Mouse (Mus musculus) thymus, adult 2 months (tissue): Measurements from ENCODE around the gene Serpina3b. TPM values are rescaled to one million over a fixed set of nuclear protein-coding genes. Genes with fewer than 3 reads are reported as not detected.

ENCODE experiments used
- DNase-seq: peaks from one replicate; pipeline ENCODE4 v3.0.0; 2021
- H3K27ac ChIP-seq: fragments of 200-500 bp; 2 replicates; pipeline ENCODE4 v1.5.1; 2012; ENCODE audit warnings: low read length, control low read depth; ENCODE audit not compliant: control insufficient read depth, insufficient read depth
- H3K27me3 ChIP-seq: fragments of 200-500 bp; 2 replicates; pipeline ENCODE4 v1.6.1; 2012; ENCODE audit warnings: mild to moderate bottlenecking, low read length, moderate library complexity, mixed read lengths; ENCODE audit not compliant: control insufficient read depth, insufficient read depth
- H3K36me3 ChIP-seq: fragments of 200-500 bp; 2 replicates; pipeline ENCODE4 v1.6.1; 2012; ENCODE audit warnings: mild to moderate bottlenecking, low read length, moderate library complexity; ENCODE audit not compliant: control insufficient read depth, insufficient read depth
- H3K4me1 ChIP-seq: fragments of 200-500 bp; replicated peaks from 2 replicates; pipeline ENCODE4 v1.6.1; 2012; ENCODE audit warnings: low read length; ENCODE audit not compliant: control insufficient read depth, insufficient read depth
- H3K4me3 ChIP-seq: fragments of 200-500 bp; 2 replicates; pipeline ENCODE4 v1.5.1; 2012; ENCODE audit warnings: mild to moderate bottlenecking, low read length, control low read depth, moderate library complexity; ENCODE audit not compliant: control insufficient read depth, insufficient read depth
- CTCF ChIP-seq: fragments of 200-500 bp; IDR thresholded peaks from 2 replicates; pipeline ENCODE4 v1.5.1; 2012; ENCODE audit warnings: mild to moderate bottlenecking, control low read depth, low read length, moderate library complexity, borderline replicate concordance; ENCODE audit not compliant: control insufficient read depth, poor library complexity, insufficient read depth; ENCODE audit errors: extremely low read depth
- POLR2A ChIP-seq: fragments of 200-500 bp; IDR thresholded peaks from 2 replicates; pipeline ENCODE4 v1.6.1; 2012; ENCODE audit warnings: mild to moderate bottlenecking, low read length, control low read depth, moderate library complexity; ENCODE audit not compliant: control insufficient read depth, poor library complexity, insufficient read depth; ENCODE audit errors: extremely low read depth
- WGBS: fragments of 180-500 bp; shearing (Covaris S2); methylation state at CpG from one replicate; pipeline ENCODE4 v1.1.7; 2018; 5-methylcytosine and 5-hydroxymethylcytosine counted together
- polyA plus RNA-seq: library from polyadenylated mRNA; depleted of rRNA; stranded (reverse); fragments of >200 nt; gene quantifications from 2 replicates; pipeline ENCODE4 v1.2.3, GENCODE M21; 2012

Gene Serpina3b
- polyA plus RNA-seq, 1 experiment, result 0.19 TPM

GRCm38 (mm10) chr12:104114921-104115579, 12.7 kb upstream of the Serpina3b start:
- DNase-seq, result no peak
- TF ChIP-seq POLR2A, result no peak
- no peak for TF ChIP-seq CTCF
- Histone ChIP-seq H3K4me1 (no peaks in the 10 kb centered on the region), H3K27ac (no peak overlapping the region), H3K4me3 (no peak overlapping the region), H3K36me3 (no peaks in the 10 kb centered on the region), H3K27me3 (no peaks in the 10 kb centered on the region)
- 76% methylated on average over 3 of the region's 3 CpGs for WGBS

GRCm38 (mm10) chr12:104123097-104123496, 4.7 kb upstream of the Serpina3b start:
- TF ChIP-seq POLR2A, result no peak
- Histone ChIP-seq H3K36me3 (no peaks in the 10 kb centered on the region), H3K4me3 (no peak overlapping the region), H3K27me3 (no peaks in the 10 kb centered on the region), H3K4me1 (no peaks in the 10 kb centered on the region), H3K27ac (no peak overlapping the region)
- 26% methylated on average over 1 of the region's 1 CpGs for WGBS
- DNase-seq, result no peak

GRCm38 (mm10) chr12:104123996-104124395, 3.8 kb upstream of the Serpina3b start:
- no peak overlapping the region for H3K27ac ChIP-seq
- H3K4me1 ChIP-seq, result no peaks in the 10 kb centered on the region
- TF ChIP-seq CTCF, result no peak
- TF ChIP-seq POLR2A, result no peak
- WGBS, result 90% methylated on average over 2 of the region's 2 CpGs
- H3K36me3 ChIP-seq, result no peaks in the 10 kb centered on the region
- H3K27me3 ChIP-seq, result no peaks in the 10 kb centered on the region
- H3K4me3 ChIP-seq, result no peak overlapping the region
- no peak for DNase-seq

- Histone ChIP-seq H3K4me3 (no peak overlapping the region), H3K27ac (no peak overlapping the region), H3K4me1 (no peaks in the 10 kb centered on the region), H3K36me3 (no peaks in the 10 kb centered on the region), H3K27me3 (no peaks in the 10 kb centered on the region)
- TF ChIP-seq CTCF, result no peak
- no peak for TF ChIP-seq POLR2A
- 89% methylated on average over 5 of the region's 5 CpGs for WGBS
- no peak for DNase-seq
Observed at GRCm38 (mm10) chr12:104125021-104125560, 2.7 kb upstream of the Serpina3b start.

GRCm38 (mm10) chr12:104131041-104131440, 3.2 kb downstream of the Serpina3b start:
- TF ChIP-seq CTCF (no peak), POLR2A (no peak)
- H3K4me1 ChIP-seq, result no peaks in the 10 kb centered on the region

GRCm38 (mm10) chr12:104138216-104138615, 10.4 kb downstream of the Serpina3b start:
- 91% methylated on average over 2 of the region's 2 CpGs for WGBS
- H3K4me3 ChIP-seq, result no peak overlapping the region
- TF ChIP-seq CTCF, result no peak
- no peak for TF ChIP-seq POLR2A
- DNase-seq, result no peak
- H3K36me3 ChIP-seq, result no peaks in the 10 kb centered on the region
- no peaks in the 10 kb centered on the region for H3K27me3 ChIP-seq
- no peaks in the 10 kb centered on the region for H3K4me1 ChIP-seq
- no peak overlapping the region for H3K27ac ChIP-seq

More at GRCm38 (mm10) chr12:104131041-104131440, 3.2 kb downstream of the Serpina3b start:
- Histone ChIP-seq H3K36me3 (no peaks in the 10 kb centered on the region), H3K4me3 (no peak overlapping the region), H3K27ac (no peak overlapping the region), H3K27me3 (no peaks in the 10 kb centered on the region)
- no peak for DNase-seq

- DNase-seq, result no peak
- H3K4me1 ChIP-seq, result no peaks in the 10 kb centered on the region
- WGBS, result 92% methylated on average over 4 of the region's 4 CpGs
- no peaks in the 10 kb centered on the region for H3K36me3 ChIP-seq
- H3K27ac ChIP-seq, result no peak overlapping the region
- H3K27me3 ChIP-seq, result no peaks in the 10 kb centered on the region
- TF ChIP-seq POLR2A (no peak), CTCF (no peak)
- H3K4me3 ChIP-seq, result no peak overlapping the region
Observed at GRCm38 (mm10) chr12:104140543-104141103, 12.8 kb downstream of the Serpina3b start.
